Mouse (Mus musculus): ENCODE measurements at regions not wholly inside any gene's neighbourhood (a gene's known extent, or its start where the extent isn't known, plus 50 kb on each side); places are given as distances from the start of the nearest gene placed in this dataset.
"Not testable (repeated sequence)": the region's sequence is repeated elsewhere in the genome, so short reads cannot be mapped to it uniquely, and the experiment has no call there.

DNA sequence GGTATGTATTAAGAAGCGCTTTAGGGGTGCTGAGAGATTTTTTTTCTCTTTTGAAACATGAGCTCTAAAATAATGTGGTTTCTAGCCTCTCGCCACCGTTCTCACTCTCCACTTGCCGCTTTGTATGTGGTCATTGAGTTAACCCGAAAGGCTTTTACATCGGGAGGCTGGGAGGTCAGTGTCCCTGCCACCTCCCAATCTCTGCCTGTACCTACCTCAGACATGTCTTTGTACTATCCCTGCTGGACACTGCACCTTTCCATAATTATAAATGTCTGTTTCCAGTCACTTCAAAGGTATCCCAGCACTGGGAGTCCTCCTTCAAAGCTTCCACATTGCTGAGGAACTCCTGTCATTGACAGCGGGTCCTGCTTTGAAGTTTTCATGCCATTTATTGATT is 347.6 kb upstream of the Tbc1d2b start:
- no peak for DNase-seq
- no peak overlapping the region for H3K4me3 ChIP-seq (replicated peaks; ENCODE audit: insufficient read depth, low read depth, low read length)
- 64% methylated on average over 7 of the region's 7 CpGs for WGBS

GRCm38 (mm10) chr9:90597894-90598293 is 327.3 kb upstream of the Tbc1d2b start:
- Histone ChIP-seq H3K4me3 (replicated peaks; ENCODE audit: insufficient read depth, low read depth, low read length) (no peak overlapping the region), H3K4me1 (ENCODE audit: control insufficient read depth, insufficient read depth, low read length) (no peaks in the 10 kb centered on the region), H3K27ac (ENCODE audit: insufficient read depth, low read length) (no peak overlapping the region), H3K27me3 (ENCODE audit: control insufficient read depth, insufficient read depth, low read length) (no peaks in the 10 kb centered on the region)
- TF ChIP-seq CTCF (IDR thresholded peaks at IDR 0.05; ENCODE audit: borderline replicate concordance, insufficient read depth, low read depth, low read length) (no peak), POLR2A (IDR thresholded peaks at IDR 0.05; ENCODE audit: borderline replicate concordance, insufficient read depth, low read length) (no peak)
- no peak for DNase-seq
- WGBS, result 76% methylated on average over 4 of the region's 4 CpGs

More for the DNA sequence above, 347.6 kb upstream of the Tbc1d2b start:
- H3K27ac ChIP-seq (ENCODE audit: insufficient read depth, low read length), result no peak overlapping the region
- TF ChIP-seq CTCF (IDR thresholded peaks at IDR 0.05; ENCODE audit: borderline replicate concordance, insufficient read depth, low read depth, low read length) (no peak), POLR2A (IDR thresholded peaks at IDR 0.05; ENCODE audit: borderline replicate concordance, insufficient read depth, low read length) (no peak)
- no peaks in the 10 kb centered on the region for H3K27me3 ChIP-seq (ENCODE audit: control insufficient read depth, insufficient read depth, low read length)
- no peaks in the 10 kb centered on the region for H3K4me1 ChIP-seq (ENCODE audit: control insufficient read depth, insufficient read depth, low read length)

DNA sequence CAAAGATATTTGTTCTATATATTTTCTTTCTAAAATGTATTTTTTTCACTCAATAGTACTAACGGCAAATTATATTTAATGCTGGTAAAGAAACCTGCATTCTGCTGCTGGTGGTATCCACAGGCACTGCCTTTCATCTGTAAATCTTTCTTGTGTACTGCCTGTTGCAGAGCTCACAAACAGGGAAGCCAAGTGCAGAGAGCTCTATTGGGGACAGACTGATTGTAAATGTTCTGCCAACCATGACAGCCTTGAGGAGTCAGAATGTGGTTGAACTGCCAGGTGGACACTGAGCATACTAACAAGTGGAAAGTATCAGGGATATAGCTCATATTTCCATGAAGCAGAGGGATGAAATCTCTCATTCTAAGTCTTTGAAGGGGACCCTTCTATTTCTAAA is 286.1 kb upstream of the Tbc1d2b start:
- WGBS, result 19% methylated on average over 1 of the region's 1 CpGs
- H3K4me3 ChIP-seq (replicated peaks; ENCODE audit: insufficient read depth, low read depth, low read length), result no peak overlapping the region

DNA sequence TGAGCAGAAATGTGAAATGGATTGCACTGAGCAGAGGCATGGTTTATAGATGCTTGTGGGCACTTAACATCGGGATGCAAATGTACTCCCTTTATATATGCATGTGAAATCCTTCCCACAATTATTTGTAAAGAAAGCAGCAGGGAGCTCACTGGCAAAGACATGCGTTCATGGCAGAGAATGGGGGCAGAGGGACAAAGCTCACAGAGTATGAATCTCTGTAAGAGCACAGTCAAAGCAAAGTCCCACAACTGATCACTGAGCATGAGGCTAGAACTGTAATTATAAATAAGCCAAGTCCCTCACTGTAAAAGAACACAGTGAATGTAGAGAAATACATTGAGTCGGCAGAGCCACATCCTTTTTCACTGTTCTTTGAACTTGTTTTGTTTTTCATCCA is 285.6 kb upstream of the Tbc1d2b start:
- no peak for TF ChIP-seq POLR2A (IDR thresholded peaks at IDR 0.05; ENCODE audit: borderline replicate concordance, insufficient read depth, low read length)
- TF ChIP-seq CTCF (IDR thresholded peaks at IDR 0.05; ENCODE audit: borderline replicate concordance, insufficient read depth, low read depth, low read length), result no peak
- DNase-seq, result no peak
- H3K27me3 ChIP-seq (ENCODE audit: control insufficient read depth, insufficient read depth, low read length), result no peaks in the 10 kb centered on the region
- no peak overlapping the region for H3K27ac ChIP-seq (ENCODE audit: insufficient read depth, low read length)
- H3K4me1 ChIP-seq (ENCODE audit: control insufficient read depth, insufficient read depth, low read length), result no peaks in the 10 kb centered on the region
- 12% methylated on average over 3 of the region's 3 CpGs for WGBS
- no peak overlapping the region for H3K4me3 ChIP-seq (replicated peaks; ENCODE audit: insufficient read depth, low read depth, low read length)

More for the DNA sequence above, 286.1 kb upstream of the Tbc1d2b start:
- no peak overlapping the region for H3K27ac ChIP-seq (ENCODE audit: insufficient read depth, low read length)
- H3K27me3 ChIP-seq (ENCODE audit: control insufficient read depth, insufficient read depth, low read length), result no peaks in the 10 kb centered on the region
- TF ChIP-seq POLR2A (IDR thresholded peaks at IDR 0.05; ENCODE audit: borderline replicate concordance, insufficient read depth, low read length), result no peak
- TF ChIP-seq CTCF (IDR thresholded peaks at IDR 0.05; ENCODE audit: borderline replicate concordance, insufficient read depth, low read depth, low read length), result no peak
- H3K4me1 ChIP-seq (ENCODE audit: control insufficient read depth, insufficient read depth, low read length), result no peaks in the 10 kb centered on the region
- DNase-seq, result no peak

DNA sequence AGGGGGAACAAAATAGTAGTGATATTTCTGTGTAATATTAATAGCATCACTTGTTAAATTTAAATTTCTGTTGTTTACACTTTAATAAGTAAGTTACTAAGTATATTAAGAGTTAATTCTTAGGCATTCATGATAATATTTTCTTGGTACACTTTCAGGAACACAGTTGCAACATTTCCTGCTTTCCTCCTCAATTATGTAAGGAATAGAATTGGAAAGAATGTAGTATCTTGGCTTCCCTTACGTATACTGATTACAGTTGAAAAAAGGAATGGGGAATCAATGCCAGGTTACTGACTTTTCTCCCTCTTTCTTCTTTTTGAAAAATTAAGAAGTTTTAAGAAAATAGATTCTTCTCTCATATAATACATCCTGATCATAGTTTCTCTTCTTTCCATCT is 277.3 kb upstream of the Tbc1d2b start:
- 63% methylated on average over 1 of the region's 1 CpGs for WGBS

GRCm38 (mm10) chr9:90546720-90547119 is 276.1 kb upstream of the Tbc1d2b start:
- Histone ChIP-seq H3K27ac (ENCODE audit: insufficient read depth, low read length) (no peak overlapping the region), H3K4me3 (replicated peaks; ENCODE audit: insufficient read depth, low read depth, low read length) (no peak overlapping the region), H3K4me1 (ENCODE audit: control insufficient read depth, insufficient read depth, low read length) (no peaks in the 10 kb centered on the region), H3K27me3 (ENCODE audit: control insufficient read depth, insufficient read depth, low read length) (no peaks in the 10 kb centered on the region)
- TF ChIP-seq CTCF (IDR thresholded peaks at IDR 0.05; ENCODE audit: borderline replicate concordance, insufficient read depth, low read depth, low read length) (no peak), POLR2A (IDR thresholded peaks at IDR 0.05; ENCODE audit: borderline replicate concordance, insufficient read depth, low read length) (no peak)
- no peak for DNase-seq

More for the DNA sequence above, 277.3 kb upstream of the Tbc1d2b start:
- no peak for DNase-seq
- Histone ChIP-seq H3K27me3 (ENCODE audit: control insufficient read depth, insufficient read depth, low read length) (no peaks in the 10 kb centered on the region), H3K4me3 (replicated peaks; ENCODE audit: insufficient read depth, low read depth, low read length) (no peak overlapping the region), H3K4me1 (ENCODE audit: control insufficient read depth, insufficient read depth, low read length) (no peaks in the 10 kb centered on the region), H3K27ac (ENCODE audit: insufficient read depth, low read length) (no peak overlapping the region)
- TF ChIP-seq POLR2A (IDR thresholded peaks at IDR 0.05; ENCODE audit: borderline replicate concordance, insufficient read depth, low read length) (no peak), CTCF (IDR thresholded peaks at IDR 0.05; ENCODE audit: borderline replicate concordance, insufficient read depth, low read depth, low read length) (no peak)

- not testable (repeated sequence) for H3K4me1 ChIP-seq (ENCODE audit: control insufficient read depth, insufficient read depth, low read length); H3K27me3 ChIP-seq (ENCODE audit: control insufficient read depth, insufficient read depth, low read length); DNase-seq; H3K4me3 ChIP-seq (replicated peaks; ENCODE audit: insufficient read depth, low read depth, low read length); H3K27ac ChIP-seq (ENCODE audit: insufficient read depth, low read length)
- WGBS, result 46% methylated on average over 8 of the region's 8 CpGs
Observed at GRCm38 (mm10) chr9:90537683-90538082, 267.1 kb upstream of the Tbc1d2b start.

- no peak overlapping the region for H3K4me3 ChIP-seq (replicated peaks; ENCODE audit: insufficient read depth, low read depth, low read length)
- no peak overlapping the region for H3K27ac ChIP-seq (ENCODE audit: insufficient read depth, low read length)
- TF ChIP-seq POLR2A (IDR thresholded peaks at IDR 0.05; ENCODE audit: borderline replicate concordance, insufficient read depth, low read length), result no peak
- no peak for TF ChIP-seq CTCF (IDR thresholded peaks at IDR 0.05; ENCODE audit: borderline replicate concordance, insufficient read depth, low read depth, low read length)
- H3K27me3 ChIP-seq (ENCODE audit: control insufficient read depth, insufficient read depth, low read length), result no peaks in the 10 kb centered on the region
- no peak for DNase-seq
- no peaks in the 10 kb centered on the region for H3K4me1 ChIP-seq (ENCODE audit: control insufficient read depth, insufficient read depth, low read length)
Observed at GRCm38 (mm10) chr9:90533372-90533771, 262.8 kb upstream of the Tbc1d2b start.

DNA sequence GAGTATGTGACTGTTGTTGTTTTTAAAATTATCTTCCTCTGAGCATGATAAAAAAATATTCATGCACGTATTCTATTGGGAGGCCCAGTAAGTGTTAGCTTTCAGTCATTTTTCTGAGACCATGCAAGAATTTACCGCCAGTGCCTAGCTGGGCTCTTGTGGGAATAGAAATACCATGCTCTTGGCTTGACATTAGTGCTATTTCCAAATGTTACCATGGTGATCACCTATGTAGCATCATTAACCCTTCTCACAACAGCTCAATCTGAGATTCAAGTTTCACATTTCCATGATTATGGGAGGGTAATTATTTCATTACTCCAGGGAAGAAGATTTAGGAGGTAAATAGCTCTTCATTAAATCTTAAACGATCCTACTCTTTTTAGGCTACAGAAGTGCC is 250.6 kb upstream of the Tbc1d2b start:
- no peak for DNase-seq
- no peak overlapping the region for H3K27ac ChIP-seq (ENCODE audit: insufficient read depth, low read length)
- 58% methylated on average over 3 of the region's 3 CpGs for WGBS
- no peak overlapping the region for H3K4me3 ChIP-seq (replicated peaks; ENCODE audit: insufficient read depth, low read depth, low read length)
- no peaks in the 10 kb centered on the region for H3K4me1 ChIP-seq (ENCODE audit: control insufficient read depth, insufficient read depth, low read length)
- no peak for TF ChIP-seq CTCF (IDR thresholded peaks at IDR 0.05; ENCODE audit: borderline replicate concordance, insufficient read depth, low read depth, low read length)
- TF ChIP-seq POLR2A (IDR thresholded peaks at IDR 0.05; ENCODE audit: borderline replicate concordance, insufficient read depth, low read length), result no peak
- no peaks in the 10 kb centered on the region for H3K27me3 ChIP-seq (ENCODE audit: control insufficient read depth, insufficient read depth, low read length)
